Mouse (Mus musculus): ENCODE measurements around the gene Rarres2. TPM values are rescaled to one million over a fixed set of nuclear protein-coding genes. Genes with fewer than 3 reads are reported as not detected.

The Rarres2 gene
- not detected in 2 replicates for polyA plus RNA-seq (2012)

GRCm38 (mm10) chr6:48572572-48573061, at the start of gene Rarres2:
TSS of gene Rarres2 (minus strand) at chr6:48572789.
- no peak for TF ChIP-seq GATA1 (IDR thresholded peaks at IDR 0.05; ENCODE audit: low read length)

- no peak for TF ChIP-seq GATA1 (IDR thresholded peaks at IDR 0.05; ENCODE audit: low read length)
Observed at GRCm38 (mm10) chr6:48620031-48620430, 47.4 kb upstream of the Rarres2 start.

GRCm38 (mm10) chr6:48614756-48615155, 42.2 kb upstream of the Rarres2 start:
- no peak for TF ChIP-seq GATA1 (IDR thresholded peaks at IDR 0.05; ENCODE audit: low read length)

- TF ChIP-seq GATA1 (IDR thresholded peaks at IDR 0.05; ENCODE audit: low read length), result no peak
Observed at GRCm38 (mm10) chr6:48613464-48613863, 40.9 kb upstream of the Rarres2 start.

- TF ChIP-seq GATA1 (IDR thresholded peaks at IDR 0.05; ENCODE audit: low read length), result no peak
Observed at GRCm38 (mm10) chr6:48610657-48611056, 38.1 kb upstream of the Rarres2 start.

- TF ChIP-seq GATA1 (IDR thresholded peaks at IDR 0.05; ENCODE audit: low read length), result no peak
Observed at GRCm38 (mm10) chr6:48609512-48609911, 36.9 kb upstream of the Rarres2 start.

GRCm38 (mm10) chr6:48608124-48608523, 35.5 kb upstream of the Rarres2 start:
- TF ChIP-seq GATA1 (IDR thresholded peaks at IDR 0.05; ENCODE audit: low read length), result no peak

- TF ChIP-seq GATA1 (IDR thresholded peaks at IDR 0.05; ENCODE audit: low read length), result no peak
Observed at GRCm38 (mm10) chr6:48602080-48602741, 29.6 kb upstream of the Rarres2 start.

GRCm38 (mm10) chr6:48601271-48602079, 28.9 kb upstream of the Rarres2 start, which contains the start of gene Zfp775:
TSS of gene Zfp775 (plus strand) at chr6:48602063.
- no peak for TF ChIP-seq GATA1 (IDR thresholded peaks at IDR 0.05; ENCODE audit: low read length)

- TF ChIP-seq GATA1 (IDR thresholded peaks at IDR 0.05; ENCODE audit: low read length), result no peak
Observed at GRCm38 (mm10) chr6:48600594-48600993, 28.0 kb upstream of the Rarres2 start.

GRCm38 (mm10) chr6:48597233-48597625, 24.6 kb upstream of the Rarres2 start:
- no peak for TF ChIP-seq GATA1 (IDR thresholded peaks at IDR 0.05; ENCODE audit: low read length)

- no peak for TF ChIP-seq GATA1 (IDR thresholded peaks at IDR 0.05; ENCODE audit: low read length)
Observed at GRCm38 (mm10) chr6:48596545-48597232, 24.1 kb upstream of the Rarres2 start.

- no peak for TF ChIP-seq GATA1 (IDR thresholded peaks at IDR 0.05; ENCODE audit: low read length)
Observed at GRCm38 (mm10) chr6:48595278-48595677, 22.7 kb upstream of the Rarres2 start.

GRCm38 (mm10) chr6:48594043-48594738, 21.6 kb upstream of the Rarres2 start:
- no peak for TF ChIP-seq GATA1 (IDR thresholded peaks at IDR 0.05; ENCODE audit: low read length)

Measured in G1E-ER4 (cell line).